Mouse (Mus musculus): ENCODE measurements around the gene Txlna. TPM values are rescaled to one million over a fixed set of nuclear protein-coding genes. Genes with fewer than 3 reads are reported as not detected.
A peak's percentile ranks its signal among the peaks of the same experiment; 100 is the strongest.

Txlna gene
- total and polyA plus RNA-seq, 3 experiments, result 51.8 to 64.7 (median 52.2) TPM

DNA sequence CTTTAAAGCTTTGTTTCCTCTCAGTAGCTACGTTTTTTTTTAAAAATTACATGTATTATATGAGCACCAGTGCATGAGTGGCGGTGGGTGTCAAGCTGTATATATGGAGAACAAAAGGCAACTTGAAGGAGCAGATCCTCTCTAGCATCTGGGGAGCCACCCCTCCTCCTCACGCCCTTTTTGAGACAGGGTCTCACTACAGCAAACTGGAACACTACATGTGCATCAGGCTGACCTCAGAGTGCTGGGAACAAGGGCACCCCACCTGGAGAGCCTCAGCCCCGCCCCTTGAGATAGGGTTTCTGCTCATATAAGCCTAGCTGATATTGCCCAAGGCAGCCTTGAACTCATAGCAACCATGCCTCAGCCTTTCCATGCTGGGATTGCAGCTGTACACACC lies 15.4 kb downstream of the Txlna start:
- dilution Hi-C loops (cut with MboI; ENCODE audit: extremely low pct_ligation_motif_present, extremely low pct_unique_long_range_greater_than_20kb, low sequenced_read_pairs), result no loop called here
- no peaks in the 10 kb centered on the region for H3K9me3 ChIP-seq (replicated peaks; ENCODE audit: low read length)
- no peaks in the 10 kb centered on the region for H3K79me2 ChIP-seq (replicated peaks; ENCODE audit: control insufficient read depth, extremely low read depth, insufficient read depth, poor library complexity, severe bottlenecking)
- no peak overlapping the region for H3K4me2 ChIP-seq (ENCODE audit: insufficient read depth, low read depth, poor library complexity, severe bottlenecking)
- H3K4me3 ChIP-seq (replicated peaks in 1 of 3; ENCODE audit: low read depth in 2 of 3, low read length in 2 of 3, poor library complexity in 1 of 3), result no peak overlapping the region
- H3K36me3 ChIP-seq (replicated peaks in 1 of 2; ENCODE audit: control insufficient read depth in 1 of 2, insufficient read depth in 1 of 2, low read length in 1 of 2), result peaks cover 44 to 63% of the 10 kb centered on the region in 2 experiments
- in situ Hi-C loops (cut with MboI; ENCODE audit: low pct_ligation_motif_present, low pct_unique_long_range_greater_than_20kb, low sequenced_read_pairs), result no loop called here
- H3K27me3 ChIP-seq (replicated peaks), result no peaks in the 10 kb centered on the region
- H3K9ac ChIP-seq (ENCODE audit: insufficient read depth, low read depth), result no peak overlapping the region
- H3K4me1 ChIP-seq (ENCODE audit: control insufficient read depth in 1 of 2, insufficient read depth in 2 of 2), result peaks cover 10 to 54% of the 10 kb centered on the region in 2 experiments
- DNase-seq (ENCODE audit: extremely low read depth), result no peak
- peak overlapping the region; percentile 66; the same call in 1 of the 2 replicates for H3K27ac ChIP-seq (ENCODE audit: insufficient read depth, low read depth)
- TF ChIP-seq TBP (conservative IDR thresholded peaks at IDR 0.05; ENCODE audit: low read depth, low read length) (no peak), ZKSCAN1 (IDR thresholded peaks at IDR 0.05; ENCODE audit: borderline replicate concordance, low read depth, low read length) (no peak), ZC3H11A (IDR thresholded peaks at IDR 0.05; ENCODE audit: low read depth, low read length) (no peak), USF1 (IDR thresholded peaks at IDR 0.05; ENCODE audit: low read depth, low read length) (no peak), HCFC1 (IDR thresholded peaks at IDR 0.05; ENCODE audit: low read depth, low read length) (no peak), TCF12 (IDR thresholded peaks at IDR 0.05; ENCODE audit: low read depth, low read length) (no peak), PAX5 (IDR thresholded peaks at IDR 0.05; ENCODE audit: low read length) (no peak), GABPA (IDR thresholded peaks at IDR 0.05; ENCODE audit: insufficient replicate concordance, low read depth, low read length) (no peak), KAT2A (IDR thresholded peaks at IDR 0.05; ENCODE audit: insufficient replicate concordance, low read length) (no peak)

DNA sequence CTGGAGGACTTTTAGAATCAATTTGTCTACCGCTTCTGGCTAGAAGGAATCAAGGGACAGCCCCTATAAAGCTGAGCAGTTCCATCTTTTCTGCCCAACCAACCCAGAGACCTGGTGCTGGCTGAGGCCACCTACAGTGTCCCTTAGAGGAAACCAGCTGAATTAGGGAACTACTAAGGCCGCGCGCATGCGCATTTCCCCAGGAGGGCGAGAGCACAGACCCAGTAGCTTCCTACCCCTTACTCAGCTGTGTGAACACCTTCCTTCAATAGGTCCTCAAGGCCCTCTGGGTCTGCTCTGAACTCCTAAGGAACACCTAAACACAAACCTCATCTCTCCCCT lies 15.9 kb downstream of the Txlna start:
- dilution Hi-C loops (cut with MboI; ENCODE audit: extremely low pct_ligation_motif_present, extremely low pct_unique_long_range_greater_than_20kb, low sequenced_read_pairs), result no loop called here
- peak overlapping the region; percentile 35; the same call in 1 of the 2 replicates for H3K4me2 ChIP-seq (ENCODE audit: insufficient read depth, low read depth, poor library complexity, severe bottlenecking)
- peaks cover 39 to 58% of the 10 kb centered on the region in 2 experiments for H3K36me3 ChIP-seq (replicated peaks in 1 of 2; ENCODE audit: control insufficient read depth in 1 of 2, insufficient read depth in 1 of 2, low read length in 1 of 2)
- TF ChIP-seq MXI1 (IDR thresholded peaks at IDR 0.05; ENCODE audit: low read depth, low read length) (0 out of 2 replicates have a peak, but pooled peaks have one; percentile 21), NRF1 (IDR thresholded peaks at IDR 0.05; ENCODE audit: low read depth, low read length) (peak; percentile 87), CTCF (conservative IDR thresholded peaks at IDR 0.05 in 1 of 2, IDR thresholded peaks at IDR 0.05 in 1 of 2; ENCODE audit: low read depth in 2 of 2, low read length in 2 of 2) (no peak)
- in situ Hi-C loops (cut with MboI; ENCODE audit: low pct_ligation_motif_present, low pct_unique_long_range_greater_than_20kb, low sequenced_read_pairs), result no loop called here
- no peaks in the 10 kb centered on the region for H3K27me3 ChIP-seq (replicated peaks)
- H3K9ac ChIP-seq (ENCODE audit: insufficient read depth, low read depth), result no peak overlapping the region
- peak overlapping the region in 2 of 3 experiments; percentile 6 to 28 for H3K4me3 ChIP-seq (replicated peaks in 1 of 3; ENCODE audit: low read depth in 2 of 3, low read length in 2 of 3, poor library complexity in 1 of 3)
- no peaks in the 10 kb centered on the region for H3K9me3 ChIP-seq (replicated peaks; ENCODE audit: low read length)
- peak; percentile 89 for DNase-seq (ENCODE audit: extremely low read depth)
- peaks cover 11 to 59% of the 10 kb centered on the region in 2 experiments for H3K4me1 ChIP-seq (ENCODE audit: control insufficient read depth in 1 of 2, insufficient read depth in 2 of 2)
- peak overlapping the region; percentile 66; the same call in 1 of the 2 replicates for H3K27ac ChIP-seq (ENCODE audit: insufficient read depth, low read depth)
- no peaks in the 10 kb centered on the region for H3K79me2 ChIP-seq (replicated peaks; ENCODE audit: control insufficient read depth, extremely low read depth, insufficient read depth, poor library complexity, severe bottlenecking)

Data from CH12.LX (cell line).